Mouse (Mus musculus): ENCODE results near the gene Ccdc159. TPM values are rescaled to one million over a fixed set of nuclear protein-coding genes. Genes with fewer than 3 reads are reported as not detected.

Gene Ccdc159
- total RNA-seq, 2 experiments from 2014 or later = 1.1 to 1.6 TPM

DNA sequence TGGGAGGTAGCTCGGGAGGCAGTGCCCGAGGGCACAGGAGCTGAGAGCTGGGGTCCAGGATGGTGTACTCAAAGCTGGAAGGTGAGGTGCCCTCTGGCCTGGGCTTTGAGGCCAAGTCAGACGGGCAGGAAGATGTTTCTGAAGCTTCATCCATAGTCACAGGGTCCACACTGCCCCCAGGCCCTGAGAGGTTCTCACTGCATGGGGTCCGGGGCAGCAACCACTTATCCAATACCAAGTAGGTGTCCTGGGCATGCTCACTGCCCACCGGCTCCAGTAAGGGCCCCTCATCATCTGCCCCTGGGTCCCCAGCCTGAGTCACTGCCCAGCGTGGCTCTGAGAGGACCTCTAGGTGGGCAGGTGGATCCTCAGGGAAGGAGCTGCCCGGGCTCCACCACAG is 32.0 kb downstream of the Ccdc159 start:
- no peak for DNase-seq
- intact Hi-C loops (cut with DNase I) = no loop called here

DNA sequence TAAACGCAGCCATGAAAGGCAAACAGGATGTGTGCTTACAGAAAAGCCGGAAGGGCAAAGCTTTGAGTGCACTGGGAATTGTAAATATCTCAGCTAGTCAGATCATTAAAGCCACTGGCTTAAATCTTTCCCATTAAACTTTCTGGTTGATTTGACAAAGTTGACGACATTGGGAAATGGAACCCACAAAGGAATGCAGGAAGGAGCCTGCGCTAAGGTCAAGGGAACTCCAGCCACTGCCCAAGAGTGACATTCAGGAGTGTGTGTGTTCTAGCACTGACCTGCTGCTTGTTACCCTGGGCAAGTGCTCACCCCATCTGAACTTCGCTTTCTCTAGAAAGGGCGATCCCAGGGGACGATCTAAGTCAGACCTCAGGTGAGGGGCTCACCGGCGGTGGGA is 32.9 kb downstream of the Ccdc159 start:
- intact Hi-C loops (cut with DNase I) = no loop called here

DNA sequence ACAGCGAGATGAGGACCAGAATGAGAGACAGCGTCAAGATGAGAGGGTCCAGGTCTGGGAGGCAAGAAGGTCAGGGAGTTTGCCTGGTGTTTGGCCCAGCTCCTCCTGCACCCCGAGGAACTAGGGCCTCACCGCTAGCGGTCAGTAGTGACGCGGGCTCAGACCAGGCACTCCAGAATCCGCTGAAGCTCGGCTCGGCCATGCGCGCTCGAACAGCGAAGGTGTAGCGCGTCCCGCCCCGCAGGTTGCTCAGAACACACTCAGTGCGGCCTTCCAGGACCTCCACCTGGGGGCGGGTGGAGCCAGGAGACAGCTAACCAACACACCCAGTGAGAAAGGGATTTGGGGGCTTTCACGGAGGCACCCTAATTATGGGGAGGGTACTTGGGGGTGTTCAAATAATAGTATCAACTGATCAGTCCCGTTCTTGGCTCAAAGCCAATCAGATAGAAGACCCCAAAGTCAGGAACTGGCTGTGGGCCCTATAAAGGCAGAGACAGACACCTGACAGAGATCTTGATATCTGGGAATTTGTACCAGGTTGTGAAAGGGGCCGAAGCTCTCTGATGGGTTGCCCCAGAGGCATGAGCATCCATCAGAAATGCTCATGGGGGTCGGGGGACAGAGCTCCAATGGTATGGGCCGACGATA is 33.4 kb downstream of the Ccdc159 start:
- DNase-seq = no peak
- intact Hi-C loops (cut with DNase I) = no loop called here

More for the DNA sequence above, 32.9 kb downstream of the Ccdc159 start:
- no peak for DNase-seq

DNA sequence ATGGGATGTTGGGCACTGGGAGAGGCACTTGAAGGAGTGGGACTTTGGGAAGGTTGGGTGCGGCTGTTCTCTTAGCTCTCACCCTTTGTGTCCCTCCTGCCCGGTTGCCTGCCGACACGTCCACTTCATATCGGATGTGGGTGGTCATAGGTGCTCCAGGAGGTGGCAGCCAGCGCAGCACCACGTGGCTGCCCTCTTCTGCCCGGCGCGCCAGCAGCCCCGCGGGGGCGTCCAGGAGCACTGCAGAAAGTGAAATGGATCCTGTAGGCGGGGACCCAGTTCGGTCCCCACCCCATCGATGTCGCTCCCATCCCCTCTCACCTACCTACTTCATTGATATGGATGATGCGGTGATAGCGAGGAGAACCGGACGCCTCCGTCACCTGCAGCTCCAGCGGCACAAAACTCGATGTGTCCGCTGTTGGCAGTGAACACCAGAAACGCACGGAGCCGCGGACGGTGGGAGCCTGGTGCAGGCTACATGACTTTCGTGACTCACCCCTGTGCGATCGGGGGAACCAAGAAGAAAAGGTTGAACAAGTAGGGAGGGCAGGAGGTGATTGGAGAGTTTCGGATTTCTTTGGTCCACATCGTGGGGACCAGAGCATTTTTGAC is 34.2 kb downstream of the Ccdc159 start:
- intact Hi-C loops (cut with DNase I) = no loop called here
- DNase-seq = no peak

DNA sequence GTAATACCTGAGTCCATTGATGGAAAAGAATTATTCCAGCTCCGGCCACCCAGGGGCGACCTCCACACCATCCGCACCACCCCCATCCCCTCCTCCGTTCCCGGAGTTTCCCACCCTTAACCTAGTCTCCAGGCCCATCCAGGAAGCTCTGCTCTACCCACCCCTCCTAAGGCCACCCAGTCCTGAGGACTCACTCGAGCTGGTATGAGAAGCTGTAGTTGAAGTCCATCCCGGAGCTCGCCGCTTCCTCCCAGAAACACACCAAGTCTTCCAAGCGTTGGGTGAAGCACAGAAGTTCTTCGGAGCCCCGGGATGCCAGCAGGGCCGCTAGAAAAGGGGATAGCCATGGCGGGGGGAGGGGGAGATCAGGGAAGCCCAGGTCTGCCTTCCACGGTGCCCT is 34.7 kb downstream of the Ccdc159 start:
- no peak for DNase-seq

DNA sequence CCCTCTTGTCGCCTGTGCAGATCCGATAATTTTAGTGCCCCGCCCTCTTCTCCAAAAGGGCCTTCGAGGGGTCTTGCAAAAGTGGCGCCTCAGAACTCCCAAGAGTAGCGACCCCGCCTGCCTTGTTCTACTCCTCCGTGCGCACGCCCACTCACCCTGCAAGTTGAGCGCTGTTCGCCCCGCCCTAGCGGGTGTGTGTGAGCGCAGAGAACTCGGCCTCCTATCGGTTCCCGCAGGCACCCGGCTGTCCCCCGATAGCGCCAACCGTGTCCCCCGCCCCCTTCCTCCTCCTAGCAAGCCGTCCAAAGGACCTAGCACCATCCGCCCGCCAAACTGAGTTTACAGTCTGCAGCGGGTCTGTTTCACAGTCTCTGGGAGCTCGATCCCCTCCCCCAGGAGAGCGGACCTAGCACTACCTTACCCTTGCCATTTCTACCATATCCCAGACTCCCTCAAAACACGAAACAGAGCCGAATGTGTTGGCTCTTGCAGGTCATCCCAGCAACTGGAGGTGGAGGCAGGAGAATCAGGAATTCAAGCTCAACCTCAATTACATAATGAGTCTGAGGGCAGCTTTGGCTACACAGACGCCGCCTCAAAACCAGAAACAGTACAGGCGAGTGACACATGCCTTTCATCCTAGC is 35.3 kb downstream of the Ccdc159 start:
- peak; percentile 71 for DNase-seq
- intact Hi-C loops (cut with DNase I) = no loop called here

More for the DNA sequence above, 34.7 kb downstream of the Ccdc159 start:
- intact Hi-C loops (cut with DNase I) = no loop called here

DNA sequence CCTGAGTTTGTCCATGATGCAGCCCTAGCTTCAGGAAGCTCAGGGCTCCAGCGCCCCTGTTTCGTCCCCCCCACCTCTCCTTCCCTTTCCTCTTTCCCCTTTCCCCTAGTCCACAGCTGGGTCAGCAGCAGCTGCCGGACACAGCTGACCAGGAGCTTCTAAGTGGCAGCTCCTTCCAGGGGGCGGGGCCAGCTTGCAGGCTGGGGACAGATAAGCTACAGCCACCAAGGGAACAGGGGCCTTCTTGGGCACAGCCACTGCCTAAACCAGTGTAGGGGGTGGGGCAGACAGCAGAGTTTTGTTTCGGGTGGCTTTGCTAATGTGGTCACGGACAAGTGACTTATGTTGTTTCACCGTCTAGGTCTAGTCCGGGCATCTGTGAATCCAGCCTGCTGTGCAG is 36.1 kb downstream of the Ccdc159 start, which contains the start of gene Epor:
Gene Epor (minus strand): TSS at position 90 of the 400 bp plus-strand sequence.
- peak; percentile 72 to 73 for DNase-seq
- intact Hi-C loops (cut with DNase I) = no loop called here

DNA sequence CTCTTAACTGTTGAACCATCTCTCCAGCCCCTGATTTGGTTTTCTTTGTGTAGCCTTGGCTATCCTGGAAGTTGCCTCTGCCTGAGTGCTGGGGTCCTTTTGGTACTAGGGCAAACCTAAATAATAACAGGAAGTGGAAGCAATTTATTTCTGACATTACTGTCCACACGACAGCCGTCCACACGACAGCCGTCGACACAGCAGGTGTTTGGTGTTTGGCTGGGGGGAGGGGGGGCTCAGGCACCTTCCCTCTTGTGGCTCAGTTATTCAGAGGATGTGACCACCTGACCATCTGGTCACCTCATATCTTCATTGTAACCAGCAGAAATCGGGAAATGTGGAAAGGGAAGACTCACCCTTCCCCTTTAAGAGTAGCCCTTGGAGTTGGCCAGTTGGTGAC is 41.6 kb downstream of the Ccdc159 start:
- DNase-seq = no peak
- intact Hi-C loops (cut with DNase I) = no loop called here

DNA sequence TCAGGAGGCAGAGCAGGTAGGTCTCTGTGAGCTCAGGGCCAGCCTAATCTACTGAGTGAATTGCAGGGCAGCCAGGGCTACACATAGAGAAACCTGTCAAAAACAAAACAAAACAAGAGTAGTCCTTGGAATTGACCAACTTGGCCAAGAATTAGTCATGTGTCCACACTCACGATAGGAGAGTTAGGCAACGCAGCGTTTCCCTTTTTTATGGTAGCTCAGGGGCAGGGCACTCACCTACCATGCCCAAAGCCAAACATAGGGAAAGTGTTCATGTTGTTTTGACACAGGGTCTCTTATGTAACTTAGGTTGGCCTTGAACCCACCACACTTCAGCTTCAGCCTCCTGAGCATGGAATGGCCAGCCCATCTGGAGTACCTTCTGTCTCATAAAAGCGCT is 42.0 kb downstream of the Ccdc159 start:
- no peak for DNase-seq
- intact Hi-C loops (cut with DNase I) = no loop called here

DNA sequence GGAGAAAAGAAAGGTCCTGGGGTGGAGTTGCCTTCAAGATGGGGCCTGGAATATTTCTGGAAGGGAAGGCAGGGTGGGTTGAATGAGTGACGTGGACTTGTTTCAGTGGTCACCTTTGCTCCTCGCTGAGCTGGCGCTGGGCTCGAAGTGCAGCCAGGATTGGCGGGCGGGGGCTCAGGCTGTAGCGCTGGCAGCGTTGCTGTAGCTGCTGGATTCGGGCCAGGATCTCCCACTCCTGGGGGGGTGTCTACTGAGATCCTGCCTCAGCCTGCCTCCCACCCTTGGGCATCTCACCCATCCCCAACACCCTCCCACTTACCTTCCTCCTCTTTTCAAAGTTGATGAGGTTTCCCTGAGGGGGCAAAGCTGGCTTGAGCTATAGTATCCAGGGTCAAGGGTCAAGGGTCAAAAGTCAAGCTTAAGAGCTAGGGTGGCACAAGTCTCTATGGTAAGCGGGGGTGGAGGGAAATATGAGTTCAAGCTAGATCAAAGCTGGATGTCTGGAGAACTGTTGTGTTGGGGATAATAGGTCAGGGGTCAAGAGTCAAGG is 49.4 kb downstream of the Ccdc159 start:
- DNase-seq = no peak

DNA sequence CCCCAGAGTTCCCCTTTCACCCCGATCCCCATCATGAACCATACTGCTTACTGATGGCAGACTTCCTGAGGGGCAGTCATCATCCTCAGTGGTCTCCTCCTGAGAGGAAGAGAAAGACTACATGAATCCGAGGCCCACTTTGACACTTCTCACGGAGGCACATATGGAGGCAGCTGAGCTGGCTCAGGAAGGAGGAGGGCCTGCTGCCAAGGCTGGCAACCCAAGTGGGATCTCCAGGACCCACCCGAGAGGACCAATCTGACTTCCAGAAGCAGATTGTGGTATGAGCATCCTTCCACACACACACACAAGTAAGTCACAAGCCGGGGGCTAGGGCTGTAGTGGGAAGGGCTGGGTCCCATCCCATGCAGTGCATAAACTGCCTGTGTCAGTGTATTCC is 50.1 kb downstream of the Ccdc159 start:
- intact Hi-C loops (cut with DNase I) = loop anchor here (5.0 kb wide), 1 partner anchor 165 kb away; no protein-coding TSS in a partner anchor
- DNase-seq = no peak

More for the DNA sequence above, 49.4 kb downstream of the Ccdc159 start:
- intact Hi-C loops (cut with DNase I) = loop anchor here (5.0 kb wide), 1 partner anchor 166 kb away; no protein-coding TSS in a partner anchor

DNA sequence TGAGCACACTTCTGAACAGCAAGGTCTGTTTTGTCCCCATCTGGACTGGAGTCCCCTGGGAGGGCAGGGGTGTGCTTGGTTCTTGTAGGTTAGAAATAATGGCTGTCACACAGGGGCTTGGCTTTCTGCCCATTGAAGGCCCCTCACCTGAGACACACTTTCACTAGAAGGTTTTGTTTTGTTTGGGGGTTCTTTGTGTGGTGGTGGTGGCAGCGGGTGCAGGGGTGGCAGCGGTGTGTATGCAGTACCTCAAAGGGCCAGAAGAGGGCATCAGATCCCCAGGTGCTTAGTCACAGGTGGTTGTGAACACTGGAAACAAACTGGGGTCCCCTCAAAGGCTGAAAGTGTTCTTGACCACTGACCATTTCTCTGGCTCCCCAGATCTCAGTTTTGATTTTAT is 50.7 kb downstream of the Ccdc159 start:
- intact Hi-C loops (cut with DNase I) = loop anchor here (5.0 kb wide), 1 partner anchor 164 kb away; no protein-coding TSS in a partner anchor
- peak; percentile 33 to 52 for DNase-seq

DNA sequence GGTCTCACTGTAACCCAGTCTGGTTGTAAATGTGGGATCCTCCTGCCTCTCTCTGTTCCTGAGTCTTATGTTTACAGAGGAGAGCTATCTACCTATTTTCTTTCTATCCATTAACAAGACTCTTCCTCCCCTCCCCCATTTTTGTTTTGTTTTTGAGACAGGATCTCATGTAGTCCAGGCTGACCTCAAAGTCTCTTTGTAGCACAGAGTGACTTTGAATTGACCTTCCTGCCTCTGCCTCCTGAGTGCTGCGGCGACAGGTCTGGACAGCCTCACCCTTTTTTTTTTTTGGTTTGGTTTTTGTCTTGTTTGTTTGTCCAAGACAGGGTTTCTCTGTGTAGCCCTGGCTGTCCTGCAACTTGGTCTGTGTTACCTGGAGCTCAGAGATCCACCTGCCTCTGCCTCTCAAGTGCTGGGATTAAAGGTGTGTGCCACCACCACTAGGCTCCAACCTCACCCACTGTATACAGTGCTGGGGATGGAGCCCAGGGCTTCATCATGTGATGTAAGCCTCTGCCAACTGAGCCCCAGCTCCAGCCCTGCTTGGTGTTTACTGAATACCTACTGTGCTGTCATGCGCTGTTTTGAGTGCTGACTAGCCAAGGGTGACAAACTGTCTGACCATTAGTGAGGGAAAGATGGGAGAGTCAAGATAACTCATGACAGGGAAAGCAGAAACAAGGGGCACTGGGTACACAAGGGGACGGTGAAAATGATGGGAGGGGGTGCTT is 51.3 kb downstream of the Ccdc159 start:
- intact Hi-C loops (cut with DNase I) = loop anchor here (5.0 kb wide), 1 partner anchor 164 kb away; no protein-coding TSS in a partner anchor

DNA sequence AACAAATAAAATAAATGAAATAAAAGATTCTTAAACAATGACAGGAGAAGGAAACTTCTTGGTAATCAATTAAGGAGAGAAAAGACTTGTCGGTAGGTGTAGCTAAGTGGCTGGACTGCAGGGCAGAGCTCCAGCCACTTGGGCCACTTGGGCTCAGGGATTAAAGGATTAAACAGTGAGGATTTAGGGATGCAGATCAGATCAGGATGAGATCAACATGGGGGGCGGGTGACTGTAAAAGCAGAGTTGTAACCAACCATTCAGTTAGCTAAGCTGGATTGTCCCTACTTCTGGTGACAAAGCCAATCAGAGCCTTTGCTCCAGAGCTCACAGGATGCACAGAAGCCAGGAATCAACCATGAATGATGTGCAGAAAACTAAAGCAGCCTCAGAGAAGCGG is 56.6 kb downstream of the Ccdc159 start:
- no peak for DNase-seq
- intact Hi-C loops (cut with DNase I) = no loop called here

More for the DNA sequence above, 51.3 kb downstream of the Ccdc159 start:
- DNase-seq = no peak

Other genes starting within 250 kb of the Ccdc159 start
- gene Ldlr, start 204.0 kb upstream of the Ccdc159 start, total RNA-seq (2021) = 1 to 10 TPM; 3.4 to 3.8 TPM
- gene Spc24, start 167.2 kb upstream of the Ccdc159 start, total RNA-seq (2021) = 1 to 10 TPM; 4.7 to 6.5 TPM
- gene Kank2, start 128.7 kb upstream of the Ccdc159 start, total RNA-seq (2021) = 10 to 100 TPM; 52.6 to 53.3 TPM
- not detected for gene Angptl8, start 92.0 kb upstream of the Ccdc159 start, total RNA-seq (2021)
- gene Dock6, start 74.8 kb upstream of the Ccdc159 start, total RNA-seq (2021) = 10 to 100 TPM; 46.1 to 57.3 TPM
- gene Rab3d, start 9.3 kb upstream of the Ccdc159 start, total RNA-seq (2021) = 1 to 10 TPM; 8.2 to 9.7 TPM
- 10 to 100 TPM; 22.7 to 27.6 TPM for gene Tmem205, start 85 bp downstream of the Ccdc159 start, total RNA-seq (2021)
- gene Plppr2, start 9.6 kb downstream of the Ccdc159 start, total RNA-seq (2021) = 1 to 10 TPM; 1.8 to 2.0 TPM
- gene Swsap1, start 28.3 kb downstream of the Ccdc159 start, total RNA-seq (2021) = 1 to 10 TPM; 6.1 to 7.0 TPM
- 1 to 10 TPM; 1.6 to 2.5 TPM for gene Epor, start 36.0 kb downstream of the Ccdc159 start, total RNA-seq (2021)
- 1 to 10 TPM; 1.0 to 1.3 TPM for gene Rgl3, start 62.0 kb downstream of the Ccdc159 start, total RNA-seq (2021)
- under 1 TPM in 1 of 2 experiments, not detected in 1; 0.17 TPM for gene Ccdc151, start 75.2 kb downstream of the Ccdc159 start, total RNA-seq (2021)
- gene Prkcsh, start 75.3 kb downstream of the Ccdc159 start, total RNA-seq (2021) = 10 to 100 TPM; 66.5 to 66.7 TPM
- 1 to 10 TPM in 1 of 2 experiments, under 1 TPM in 1; 0.12 to 1.1 TPM for gene Elavl3, start 124.6 kb downstream of the Ccdc159 start, total RNA-seq (2021)
- gene Gm49318, start 143.8 kb downstream of the Ccdc159 start, total RNA-seq (2021) = not detected
- 1 to 10 TPM; 5.3 to 6.4 TPM for gene Zfp653, start 143.9 kb downstream of the Ccdc159 start, total RNA-seq (2021)
- 10 to 100 TPM; 91.7 to 91.8 TPM for gene Ecsit, start 158.0 kb downstream of the Ccdc159 start, total RNA-seq (2021)
- 1 to 10 TPM; 5.4 to 9.5 TPM for gene Cnn1, start 171.7 kb downstream of the Ccdc159 start, total RNA-seq (2021)
- 10 to 100 TPM; 39.5 to 41.5 TPM for gene Elof1, start 189.7 kb downstream of the Ccdc159 start, total RNA-seq (2021)
- 1 to 10 TPM; 2.2 to 2.6 TPM for gene Acp5, start 208.2 kb downstream of the Ccdc159 start, total RNA-seq (2021)
- 10 to 100 TPM; 42.8 to 44.2 TPM for gene Pigyl, start 229.4 kb downstream of the Ccdc159 start, total RNA-seq (2021)

Measured in heart, postnatal 14 days (tissue).